Mouse (Mus musculus): ENCODE results near the gene Adgrg5. TPM values are rescaled to one million over a fixed set of nuclear protein-coding genes. Genes with fewer than 3 reads are reported as not detected.

The Adgrg5 gene
- total RNA-seq, 4 experiments from 2014 or later: 0.17 to 0.95 (median 0.46) TPM; not detected in 1

DNA sequence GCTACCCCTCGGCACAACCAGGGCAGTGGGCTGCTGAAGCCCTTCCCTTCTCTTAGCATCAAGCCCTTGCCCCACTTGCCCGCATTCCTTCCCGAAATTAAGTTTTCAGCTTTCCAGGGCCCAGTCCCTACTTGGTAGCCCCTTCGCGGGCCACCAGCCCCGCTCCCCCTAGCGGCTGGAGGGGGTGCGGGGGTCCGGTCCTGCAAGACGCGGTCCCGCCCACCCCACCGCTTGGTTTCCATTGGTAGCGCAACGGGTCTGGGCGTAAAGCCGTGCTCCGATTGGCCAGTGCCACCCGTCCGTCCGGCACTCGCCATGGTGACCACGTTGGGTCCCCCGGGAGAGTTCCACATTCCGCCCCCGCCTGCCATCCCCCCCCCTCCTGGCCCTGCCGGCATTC lies 6.1 kb upstream of the Adgrg5 start:
- DNase-seq (ENCODE audit: low spot score in 2 of 2): peak; percentile 18 to 64

DNA sequence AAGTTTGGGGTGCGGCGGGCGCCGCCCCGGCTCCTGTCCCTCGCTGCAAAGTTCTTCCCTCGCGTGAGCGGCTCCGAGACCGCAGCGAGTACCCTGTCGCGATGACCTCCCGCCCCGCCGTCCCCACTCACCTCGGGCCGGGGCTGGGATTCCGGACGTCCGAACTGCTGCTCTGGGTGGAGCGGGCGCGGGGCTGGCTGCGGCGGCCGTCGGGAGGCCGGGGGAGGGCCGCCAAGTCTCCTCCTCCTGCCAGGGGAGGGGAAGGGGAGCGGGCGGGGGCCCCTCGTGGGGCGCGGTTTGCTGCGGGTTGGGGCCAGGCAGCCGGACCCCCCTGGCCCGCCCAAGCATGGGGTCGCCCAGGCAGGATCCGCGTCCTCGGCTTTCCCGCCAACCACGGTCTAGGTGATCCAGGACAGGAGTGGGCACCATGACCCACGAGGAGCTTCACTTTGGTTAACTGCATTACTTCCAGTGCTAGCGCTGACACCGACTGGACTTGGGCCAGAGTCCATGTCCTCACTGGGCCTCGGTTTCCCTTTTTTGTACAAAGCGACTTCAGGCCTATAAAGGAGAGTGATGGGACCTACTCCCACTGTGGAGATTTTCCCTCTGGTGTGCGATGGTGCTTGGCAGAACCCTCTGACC lies 5.5 kb upstream of the Adgrg5 start, which contains the start of gene Ccdc102a:
Gene Ccdc102a (minus strand): TSS at position 248 of the 645 bp plus-strand sequence.
- DNase-seq (ENCODE audit: low spot score in 2 of 2): no peak

DNA sequence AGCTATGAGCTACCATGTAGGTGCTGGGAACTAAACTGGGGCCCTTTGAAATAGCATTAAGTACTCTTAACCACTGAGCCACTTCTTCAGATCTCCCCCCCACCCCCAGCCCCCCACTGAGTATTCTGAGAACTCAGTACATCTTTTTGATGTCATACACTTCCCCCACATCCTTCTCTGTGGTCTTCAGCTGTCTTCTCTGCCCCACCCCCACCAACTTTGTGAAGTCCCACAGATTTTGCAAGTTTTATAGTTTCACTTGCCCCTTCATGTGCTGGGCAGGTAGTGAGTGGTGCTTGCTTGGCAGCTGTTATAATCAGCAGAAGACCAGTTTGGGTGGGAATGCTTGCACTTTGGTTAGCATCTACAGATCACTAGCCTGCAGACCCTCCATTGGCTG lies 4.2 kb upstream of the Adgrg5 start:
- no peak for DNase-seq (ENCODE audit: low spot score in 2 of 2)

DNA sequence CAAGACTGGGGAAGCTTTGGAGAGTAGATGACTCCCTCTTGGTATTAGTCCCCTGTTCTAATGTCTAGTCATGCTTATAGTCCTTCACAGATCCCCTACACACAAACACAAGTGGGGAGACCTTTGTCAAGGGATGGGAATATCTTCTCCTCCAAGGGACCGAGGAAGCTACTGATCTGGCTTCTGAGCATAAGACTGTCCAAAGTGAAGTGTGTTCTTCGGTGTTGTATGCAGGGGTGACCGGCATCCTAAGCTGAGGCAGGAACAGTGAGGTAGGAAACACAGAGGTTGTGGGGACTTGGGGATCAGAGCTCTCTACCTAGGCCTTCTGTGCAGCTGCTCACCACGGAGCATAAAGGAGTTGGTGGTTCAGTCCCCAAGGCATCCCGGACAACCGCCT lies 1.3 kb upstream of the Adgrg5 start:
- DNase-seq (ENCODE audit: low spot score in 2 of 2): no peak

DNA sequence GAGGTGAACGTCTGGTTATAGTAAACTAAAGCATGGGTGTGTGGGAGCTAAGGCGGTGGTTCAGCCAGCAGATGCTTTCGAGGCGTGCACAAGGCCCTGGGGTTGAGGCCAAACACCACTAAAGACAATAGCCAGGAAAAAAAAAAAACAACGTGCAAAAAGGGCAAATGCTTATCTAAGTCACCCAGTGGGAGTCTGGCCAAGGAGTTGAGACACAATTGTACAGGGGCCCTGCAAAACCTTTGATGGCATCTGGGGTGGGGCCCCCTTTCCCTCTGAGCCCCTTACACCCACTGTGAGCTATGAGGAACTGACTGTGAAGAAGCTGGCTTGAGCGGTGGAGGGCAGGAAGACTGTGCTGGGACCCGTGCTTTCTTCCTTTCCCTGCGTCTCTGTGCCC lies 892 bp upstream of the Adgrg5 start:
- DNase-seq (ENCODE audit: low spot score in 2 of 2): no peak

DNA sequence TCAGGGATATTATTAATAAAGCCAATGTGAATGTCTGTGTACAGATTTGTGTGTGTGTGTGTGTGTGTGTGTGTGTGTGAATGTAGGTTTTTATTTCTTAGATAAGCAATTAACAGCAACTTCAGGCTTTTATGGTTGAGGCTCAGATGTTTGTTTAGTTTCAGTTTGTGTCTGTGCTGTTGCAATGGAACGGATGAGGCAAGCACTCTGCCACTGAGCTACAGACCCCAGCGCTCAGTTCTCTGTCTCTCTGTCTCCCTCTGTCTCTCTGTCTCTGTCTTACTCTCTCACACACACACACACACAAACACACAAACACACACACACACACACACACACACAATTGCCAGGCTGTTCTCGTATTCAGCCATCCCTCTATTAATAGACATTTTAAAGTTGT lies 4.7 kb downstream of the Adgrg5 start:
- DNase-seq (ENCODE audit: low spot score in 2 of 2): no peak

DNA sequence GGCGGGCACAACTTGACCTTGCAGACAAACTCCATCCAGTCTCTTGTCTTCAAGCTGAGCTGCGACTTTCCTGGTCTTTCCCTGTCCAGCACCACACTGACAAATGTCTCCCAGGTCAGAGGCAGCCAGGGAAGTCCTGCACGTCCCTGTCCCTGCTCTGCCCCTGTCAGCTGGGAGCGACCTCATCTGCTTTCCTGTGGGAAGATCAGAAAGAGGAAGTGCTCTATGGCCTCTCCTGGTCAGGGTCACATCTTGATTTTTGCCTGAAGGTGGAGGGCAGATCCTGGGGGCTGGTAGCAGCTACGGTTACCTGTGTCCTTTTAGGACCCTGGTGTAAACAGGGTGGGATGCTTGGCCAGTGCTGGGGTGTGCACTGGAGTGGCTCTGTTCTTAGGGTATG lies 10.4 kb downstream of the Adgrg5 start:
- DNase-seq (ENCODE audit: low spot score in 2 of 2): no peak

DNA sequence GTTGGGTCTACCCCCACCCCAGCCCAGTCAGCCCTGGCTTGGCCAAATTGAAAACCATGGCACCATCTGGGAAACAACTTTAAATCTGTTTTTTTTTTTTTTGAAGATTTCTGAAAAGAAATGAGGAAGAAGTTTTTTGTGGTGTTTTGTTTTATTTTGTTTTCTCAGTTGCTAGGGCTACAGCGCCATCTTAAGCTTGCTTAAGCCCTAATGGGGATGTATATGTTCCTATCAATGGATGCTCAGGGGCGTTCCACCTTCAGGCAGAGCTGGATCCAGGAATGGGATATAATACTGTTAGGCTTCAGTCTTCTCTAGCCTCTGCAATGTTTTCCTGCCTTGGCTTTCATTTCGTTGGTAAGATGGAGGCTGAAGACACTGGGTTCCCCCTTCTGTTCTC lies 11.7 kb downstream of the Adgrg5 start:
- no peak for DNase-seq (ENCODE audit: low spot score in 2 of 2)

DNA sequence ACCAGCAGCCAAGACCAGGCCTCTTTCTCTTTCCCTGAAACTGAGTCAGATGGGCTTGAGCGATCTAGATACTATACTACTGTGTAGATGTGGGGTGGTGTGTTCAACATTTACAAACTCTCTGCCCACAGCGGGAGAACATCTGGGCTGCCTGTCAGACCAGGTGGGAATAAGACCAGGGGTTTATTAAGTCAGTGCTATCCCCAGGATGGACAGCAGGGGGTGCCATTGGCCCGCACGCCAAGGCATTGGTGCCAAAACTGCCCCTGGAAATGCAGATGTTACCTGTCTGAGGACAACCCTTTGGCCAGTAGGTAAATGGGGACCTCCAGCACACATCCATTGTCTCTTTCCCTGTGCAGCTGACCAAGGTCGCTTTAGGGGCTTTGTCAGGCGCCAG lies 19.1 kb downstream of the Adgrg5 start:
- DNase-seq (ENCODE audit: low spot score in 2 of 2): peak in 1 of 2 experiments; percentile 67

DNA sequence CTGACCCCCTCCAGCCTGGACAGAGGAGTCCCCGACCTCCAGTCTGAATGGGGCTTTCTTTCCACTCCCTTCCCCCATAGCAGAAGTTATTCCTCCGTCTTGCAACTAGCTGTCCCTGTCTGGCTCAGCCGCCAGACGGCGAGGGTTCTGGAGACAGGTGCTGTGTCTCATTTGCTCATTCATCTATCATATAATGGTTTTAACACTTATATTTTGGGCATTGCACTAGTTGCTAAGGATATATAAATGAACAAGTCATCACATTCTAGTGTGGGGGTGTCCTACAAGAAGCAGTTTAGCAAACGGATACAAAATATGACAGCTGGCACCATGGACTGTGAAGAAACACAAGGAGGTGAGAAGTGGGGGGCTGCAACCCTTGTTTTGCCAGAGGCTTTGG lies 21.7 kb downstream of the Adgrg5 start:
- DNase-seq (ENCODE audit: low spot score in 2 of 2): peak in 1 of 2 experiments; percentile 82

DNA sequence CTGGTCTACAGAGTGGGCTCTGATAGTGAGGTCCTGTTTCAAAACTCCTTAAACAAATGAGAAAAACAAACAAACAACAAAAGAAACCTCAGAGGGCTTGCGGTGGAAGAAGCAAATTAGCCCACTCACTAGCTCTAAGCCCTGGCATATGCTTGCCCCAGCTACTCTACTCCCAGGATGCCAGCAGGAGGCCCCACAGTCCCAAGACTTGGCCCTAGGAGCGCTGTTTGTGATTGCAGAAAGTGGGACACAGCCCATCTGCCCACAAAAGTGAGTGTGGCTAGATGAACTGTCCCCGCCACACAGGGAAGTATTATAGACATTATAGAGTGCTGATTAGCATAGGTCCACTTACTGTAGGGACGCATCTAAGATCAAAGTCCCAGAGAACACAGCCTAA lies 24.9 kb downstream of the Adgrg5 start:
- DNase-seq (ENCODE audit: low spot score in 2 of 2): no peak

DNA sequence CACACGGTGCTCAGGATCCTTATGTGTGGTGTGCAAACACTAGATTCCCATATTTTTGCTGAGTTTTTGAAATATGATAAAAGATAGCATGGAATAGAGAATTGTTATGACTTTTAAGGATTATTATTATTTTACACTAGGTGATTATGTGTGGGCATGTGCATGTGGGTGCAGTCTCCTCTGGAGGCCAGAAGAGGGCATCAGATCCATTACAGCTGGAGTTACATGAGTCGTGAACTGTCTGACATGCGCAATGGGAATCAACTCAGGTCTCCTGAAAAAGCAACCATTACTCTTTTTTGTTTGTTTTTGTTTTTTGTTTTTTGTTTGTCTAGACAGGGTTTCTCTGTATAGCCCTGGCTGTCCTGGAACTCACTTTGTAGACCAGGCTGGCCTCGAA lies 25.5 kb downstream of the Adgrg5 start:
- DNase-seq (ENCODE audit: low spot score in 2 of 2): no peak

DNA sequence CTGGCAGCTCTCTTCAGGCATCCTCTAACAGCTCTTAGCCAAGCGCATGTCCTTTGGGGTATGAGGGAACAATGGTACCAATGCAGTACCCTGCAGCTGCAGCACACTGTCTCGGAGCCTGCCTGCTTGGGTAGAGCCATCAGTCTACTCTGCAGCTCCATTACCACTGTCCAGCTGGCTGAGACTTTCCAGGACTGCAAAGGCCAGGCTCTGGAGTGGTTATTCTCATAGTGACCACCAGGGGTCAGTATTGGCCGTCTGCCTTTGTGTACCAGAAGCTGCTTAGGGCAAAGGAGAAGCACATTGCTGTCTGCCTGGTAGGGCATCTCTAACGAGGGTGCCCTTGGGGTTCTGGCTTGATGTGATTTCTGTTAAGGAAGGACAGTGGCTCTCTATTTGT lies 26.6 kb downstream of the Adgrg5 start:
- DNase-seq (ENCODE audit: low spot score in 2 of 2): peak; percentile 60 to 69

DNA sequence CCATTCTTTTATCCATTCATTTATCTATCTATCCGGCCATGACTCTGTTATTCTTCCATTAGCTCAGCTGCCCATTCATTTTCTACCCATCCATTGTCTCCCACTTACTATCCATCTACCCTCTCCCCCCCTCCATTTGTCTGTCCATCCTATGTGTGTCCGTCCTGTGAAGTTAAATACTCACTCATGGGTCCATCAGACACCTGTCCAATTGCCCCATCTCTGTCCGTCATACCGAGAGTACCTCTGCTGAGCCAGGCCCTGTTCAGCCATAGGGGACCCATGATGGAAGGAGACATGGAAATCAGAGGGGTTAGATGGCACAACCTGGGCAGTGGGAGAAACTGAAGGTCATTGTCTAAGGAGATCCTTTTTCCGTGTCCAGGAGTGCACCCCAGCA lies 27.0 kb downstream of the Adgrg5 start:
- no peak for DNase-seq (ENCODE audit: low spot score in 2 of 2)

DNA sequence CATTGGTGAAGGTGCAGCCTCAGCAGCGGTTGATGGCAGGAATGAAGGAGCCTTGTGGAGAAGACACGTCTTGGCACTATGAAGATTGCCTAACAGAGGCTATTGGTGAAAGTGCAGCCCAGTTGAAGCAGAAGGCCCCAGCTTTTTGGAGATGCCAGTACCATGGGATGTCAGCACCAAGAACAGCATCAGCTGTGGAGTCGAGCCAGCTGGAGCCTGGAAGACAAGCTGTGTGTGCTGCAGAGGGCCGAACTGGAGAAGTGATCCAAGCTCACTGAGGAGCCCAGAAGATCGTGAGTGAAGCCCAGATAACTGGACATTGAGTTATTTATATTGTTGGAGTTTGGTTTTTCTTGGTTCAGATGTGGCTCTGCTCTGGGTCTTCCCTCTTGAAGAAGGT lies 28.6 kb downstream of the Adgrg5 start:
- DNase-seq (ENCODE audit: low spot score in 2 of 2): no peak

DNA sequence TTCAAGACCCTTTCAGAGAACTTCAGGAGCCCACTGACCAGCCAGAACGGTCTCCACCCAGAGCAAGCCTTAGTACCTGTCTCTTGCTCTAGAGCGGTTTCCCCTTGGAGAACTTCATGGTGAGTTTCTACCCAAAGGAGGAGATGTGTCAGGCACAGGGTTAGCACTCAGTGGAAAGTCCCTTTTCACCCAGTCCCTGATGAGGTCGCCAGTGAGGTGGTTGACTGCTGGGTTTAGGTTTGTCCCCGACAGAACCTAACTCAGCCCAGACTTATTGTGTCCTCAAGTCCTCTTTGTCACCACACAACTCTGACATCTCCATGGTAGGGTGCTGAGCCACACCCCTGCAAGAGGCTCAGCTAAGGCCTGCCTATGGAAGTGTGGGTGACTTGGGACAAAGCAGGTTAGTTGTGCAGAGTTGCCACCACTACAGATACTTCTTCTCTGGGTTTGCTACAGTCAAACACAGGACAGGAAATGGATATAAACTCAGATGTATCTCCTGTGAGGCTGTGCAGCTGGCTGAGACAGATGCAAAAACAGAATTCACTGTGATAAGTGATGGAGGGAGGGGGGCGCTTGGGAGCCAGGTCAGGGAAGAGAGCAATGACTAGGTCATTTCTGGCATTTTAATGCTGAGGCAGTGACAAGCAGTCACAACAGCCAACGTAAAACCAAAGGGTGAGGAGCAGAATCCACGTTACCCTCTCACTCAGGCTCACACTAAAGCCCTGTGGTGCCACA lies 30.3 kb downstream of the Adgrg5 start:
- DNase-seq (ENCODE audit: low spot score in 2 of 2): no peak

DNA sequence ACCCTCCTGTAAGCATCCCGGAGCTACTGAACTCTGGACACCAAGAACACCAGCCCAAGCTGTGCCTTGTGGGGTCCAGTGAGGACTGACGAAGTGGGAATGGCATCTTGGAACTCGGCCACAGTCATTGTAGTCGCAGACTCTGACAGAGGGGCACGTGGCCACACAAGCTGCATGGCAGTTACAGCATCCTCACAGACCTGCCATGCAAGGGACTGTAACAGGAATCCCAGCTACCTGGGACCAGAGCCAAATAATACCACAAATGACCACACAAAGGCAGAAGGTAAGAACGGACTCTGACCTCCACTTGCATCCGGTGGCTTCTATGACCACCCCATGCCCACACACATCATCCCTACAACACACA lies 30.9 kb downstream of the Adgrg5 start:
- no peak for DNase-seq (ENCODE audit: low spot score in 2 of 2)

DNA sequence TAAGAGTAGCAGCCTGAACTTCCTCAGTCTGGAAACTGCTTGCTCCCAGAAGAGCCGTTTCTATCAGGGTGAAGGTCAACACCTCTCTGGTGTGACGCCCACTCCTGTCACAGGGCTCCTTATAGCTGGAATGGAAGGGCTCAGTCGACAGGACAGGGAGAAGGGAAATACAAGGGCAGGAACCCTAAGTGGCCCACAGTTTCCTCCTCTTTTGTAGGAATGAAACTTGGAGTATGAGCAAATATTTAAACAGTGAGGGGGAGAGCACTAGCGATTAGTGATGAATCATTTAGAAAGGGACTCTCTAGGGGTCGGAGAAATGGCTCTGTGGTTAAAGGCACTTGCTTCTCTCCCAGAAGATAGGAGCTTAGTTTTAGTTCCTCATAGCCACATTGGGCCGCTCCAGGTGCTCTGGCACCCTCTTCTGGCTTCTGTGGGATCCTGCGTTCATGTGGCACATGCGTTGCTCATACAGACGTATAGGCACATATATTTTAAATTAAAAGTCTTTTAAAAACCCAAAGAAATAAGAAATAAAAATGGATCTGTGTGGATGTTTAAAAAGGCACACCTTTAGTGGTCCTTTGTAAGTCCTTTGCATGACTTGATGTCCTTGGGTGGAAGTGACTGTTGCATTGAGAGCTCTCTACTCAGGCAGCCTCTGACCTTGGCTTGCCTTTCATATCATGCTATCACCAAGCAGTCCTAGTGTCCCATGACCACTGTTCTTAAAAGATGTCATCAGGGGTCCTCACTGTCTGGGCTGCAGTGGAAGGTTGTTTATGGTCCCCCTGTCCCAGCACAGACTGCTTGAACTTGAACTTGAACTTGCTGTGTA lies 31.6 kb downstream of the Adgrg5 start:
- DNase-seq (ENCODE audit: low spot score in 2 of 2): no peak

DNA sequence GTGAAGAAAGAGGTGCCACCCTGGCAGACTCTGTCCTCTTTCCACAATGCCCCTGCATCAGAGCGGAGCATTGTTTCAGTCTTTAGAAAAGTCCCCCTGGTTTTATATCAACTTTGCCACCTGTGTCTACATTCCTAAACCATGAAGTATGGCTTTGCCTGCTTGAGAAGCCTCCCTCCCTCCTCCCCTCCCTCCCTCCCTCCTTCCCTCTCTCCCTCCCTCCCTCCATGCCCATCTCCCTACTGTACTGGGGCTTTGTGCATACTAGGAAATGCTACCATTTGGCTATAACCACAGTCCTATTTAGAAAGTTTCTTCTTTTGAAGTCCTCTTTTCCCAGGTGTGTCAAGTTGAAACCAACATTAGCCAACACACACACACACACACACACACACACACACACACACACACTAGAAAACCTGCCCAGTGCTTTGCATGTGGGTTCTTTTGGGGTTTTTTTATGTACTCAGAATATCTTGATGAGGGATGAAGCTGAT lies 32.6 kb downstream of the Adgrg5 start:
- DNase-seq (ENCODE audit: low spot score in 2 of 2): no peak

DNA sequence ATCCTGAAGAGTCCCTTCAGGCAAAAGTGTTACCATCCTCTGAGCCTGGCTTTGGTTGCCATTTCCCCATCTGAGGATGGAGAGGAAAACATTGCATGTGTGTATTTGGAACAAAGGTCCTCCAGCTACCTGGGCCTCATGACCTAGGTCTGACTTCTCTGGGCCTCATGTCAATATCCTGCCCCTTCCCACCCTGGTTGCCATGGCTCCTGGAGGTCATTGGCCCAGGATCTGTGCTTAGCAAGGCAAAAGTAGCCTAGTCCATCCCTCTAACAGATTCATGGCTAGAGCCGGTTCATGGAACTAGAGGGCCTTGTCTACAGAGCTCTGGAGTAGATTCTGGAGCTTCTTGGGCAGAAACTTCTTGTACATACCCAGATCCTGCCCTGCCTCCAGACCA lies 38.7 kb downstream of the Adgrg5 start:
- DNase-seq (ENCODE audit: low spot score in 2 of 2): no peak

DNA sequence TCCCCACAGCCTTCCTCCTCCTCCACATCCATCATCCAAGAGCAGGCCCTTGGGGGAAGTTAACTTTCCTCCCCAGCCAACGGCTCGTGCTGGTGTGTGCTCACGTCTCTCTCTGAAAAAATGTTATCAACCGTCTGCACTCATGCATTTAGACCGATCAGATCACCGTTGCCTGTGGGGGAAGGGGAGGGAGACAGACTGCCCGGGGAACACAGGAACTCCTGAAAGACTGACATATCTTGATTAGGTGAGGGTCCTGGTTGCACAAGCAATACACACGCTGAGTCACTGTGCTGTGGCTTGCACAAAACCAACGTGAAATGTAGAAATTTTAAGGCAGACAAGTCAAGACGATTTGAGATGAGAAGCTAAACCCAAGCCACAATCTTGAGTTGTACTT lies 41.3 kb downstream of the Adgrg5 start:
- no peak for DNase-seq (ENCODE audit: low spot score in 2 of 2)

DNA sequence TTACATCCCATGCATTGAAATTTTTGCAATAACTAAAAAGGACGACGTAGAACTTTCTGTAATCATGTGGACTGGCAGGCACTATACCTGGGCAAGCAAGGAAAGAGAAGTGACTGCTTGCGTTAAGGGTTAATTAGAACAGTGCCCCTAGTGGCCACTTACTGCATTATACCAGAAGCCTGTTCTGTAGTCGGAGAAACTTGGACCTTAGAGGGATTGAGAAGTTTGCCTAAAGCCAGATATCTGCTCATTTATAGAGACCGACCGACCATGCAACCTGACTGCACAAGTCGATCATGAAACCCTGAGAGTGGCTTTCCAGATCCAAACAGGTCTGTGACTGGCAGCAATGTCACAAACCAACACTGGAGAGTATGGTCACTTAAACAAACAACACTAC lies 43.1 kb downstream of the Adgrg5 start:
- DNase-seq (ENCODE audit: low spot score in 2 of 2): no peak

Data from left cerebral cortex, adult 8-10 months (tissue).